Mouse (Mus musculus): Measurements from ENCODE around the gene Mypop. TPM values are rescaled to one million over a fixed set of nuclear protein-coding genes. Genes with fewer than 3 reads are reported as not detected.
A peak's percentile ranks its signal among the peaks of the same experiment; 100 is the strongest.

Gene Mypop
- polyA plus RNA-seq, 1 experiment from 2014 or later, result 7.0 TPM

- H3K9ac ChIP-seq, result peak overlapping the region; percentile 60
- H3K4me1 ChIP-seq, result peaks cover 22% of the 10 kb centered on the region
- no peaks in the 10 kb centered on the region for H3K9me3 ChIP-seq
- 4% methylated on average over 31 of the region's 31 CpGs for WGBS
- no peak for ATAC-seq (ENCODE audit: low FRiP score, low read depth)
- H3K4me2 ChIP-seq (replicated peaks), result peak overlapping the region; percentile 79
- H3K4me3 ChIP-seq, result peak overlapping the region; percentile 50
- H3K27me3 ChIP-seq (replicated peaks), result peaks cover 23% of the 10 kb centered on the region
- H3K36me3 ChIP-seq, result 0 out of 2 replicates have a peak, but pooled peaks cover 1% of the 10 kb centered on the region
- no peak overlapping the region for H3K27ac ChIP-seq
Observed at GRCm38 (mm10) chr7:18992294-18992675, 1.2 kb downstream of the Mypop start.

GRCm38 (mm10) chr7:18993036-18993435 lies 2.0 kb downstream of the Mypop start:
- peaks cover 23% of the 10 kb centered on the region for H3K27me3 ChIP-seq (replicated peaks)

GRCm38 (mm10) chr7:18998835-18999234 lies 7.8 kb downstream of the Mypop start:
- Histone ChIP-seq H3K4me3 (no peak overlapping the region), H3K27ac (no peak overlapping the region), H3K27me3 (replicated peaks) (no peaks in the 10 kb centered on the region), H3K4me2 (replicated peaks) (no peak overlapping the region), H3K4me1 (peaks cover 16% of the 10 kb centered on the region), H3K9me3 (no peaks in the 10 kb centered on the region), H3K9ac (no peak overlapping the region), H3K36me3 (peaks cover 4% of the 10 kb centered on the region; the same call in 1 of the 2 replicates)
- 40% methylated on average over 9 of the region's 9 CpGs for WGBS
- no peak for ATAC-seq (ENCODE audit: low FRiP score, low read depth)

More at GRCm38 (mm10) chr7:18993036-18993435, 2.0 kb downstream of the Mypop start:
- Histone ChIP-seq H3K36me3 (peaks cover 4% of the 10 kb centered on the region; the same call in 1 of the 2 replicates), H3K9me3 (no peaks in the 10 kb centered on the region), H3K9ac (no peak overlapping the region), H3K4me1 (peaks cover 22% of the 10 kb centered on the region), H3K27ac (no peak overlapping the region), H3K4me2 (replicated peaks) (peak overlapping the region; percentile 79), H3K4me3 (peak overlapping the region; percentile 50; the same call in 1 of the 2 replicates)
- WGBS, result 89% methylated on average over 5 of the region's 5 CpGs
- ATAC-seq (ENCODE audit: low FRiP score, low read depth), result no peak

- peaks cover 9% of the 10 kb centered on the region for H3K36me3 ChIP-seq
Observed at GRCm38 (mm10) chr7:19000421-19000820, 9.4 kb downstream of the Mypop start.

GRCm38 (mm10) chr7:19001066-19001806 lies 10.2 kb downstream of the Mypop start:
- peaks cover 16% of the 10 kb centered on the region for H3K36me3 ChIP-seq
- 32% methylated on average over 18 of the region's 18 CpGs for WGBS
- no peak for ATAC-seq (ENCODE audit: low FRiP score, low read depth)
- peak overlapping the region; percentile 61 for H3K9ac ChIP-seq
- H3K27ac ChIP-seq, result no peak overlapping the region
- no peaks in the 10 kb centered on the region for H3K9me3 ChIP-seq
- no peaks in the 10 kb centered on the region for H3K27me3 ChIP-seq (replicated peaks)
- H3K4me2 ChIP-seq (replicated peaks), result peak overlapping the region; percentile 62
- peaks cover 35% of the 10 kb centered on the region for H3K4me1 ChIP-seq
- peak overlapping the region; percentile 36 for H3K4me3 ChIP-seq

More at GRCm38 (mm10) chr7:19000421-19000820, 9.4 kb downstream of the Mypop start:
- H3K27ac ChIP-seq, result no peak overlapping the region
- peaks cover 27% of the 10 kb centered on the region for H3K4me1 ChIP-seq
- no peaks in the 10 kb centered on the region for H3K9me3 ChIP-seq
- peak overlapping the region; percentile 36 for H3K4me3 ChIP-seq
- no peak for ATAC-seq (ENCODE audit: low FRiP score, low read depth)
- peak overlapping the region; percentile 61 for H3K9ac ChIP-seq
- H3K4me2 ChIP-seq (replicated peaks), result peak overlapping the region; percentile 62
- no peaks in the 10 kb centered on the region for H3K27me3 ChIP-seq (replicated peaks)
- 40% methylated on average over 10 of the region's 10 CpGs for WGBS

GRCm38 (mm10) chr7:19001807-19002085 lies 10.7 kb downstream of the Mypop start:
- Histone ChIP-seq H3K9ac (no peak overlapping the region), H3K27me3 (replicated peaks) (no peaks in the 10 kb centered on the region), H3K4me3 (no peak overlapping the region), H3K4me2 (replicated peaks) (no peak overlapping the region), H3K27ac (no peak overlapping the region), H3K9me3 (no peaks in the 10 kb centered on the region), H3K36me3 (peaks cover 17% of the 10 kb centered on the region), H3K4me1 (peaks cover 38% of the 10 kb centered on the region)
- ATAC-seq (ENCODE audit: low FRiP score, low read depth), result no peak
- 36% methylated on average over 3 of the region's 3 CpGs for WGBS

- H3K27me3 ChIP-seq (replicated peaks), result no peaks in the 10 kb centered on the region
- H3K4me1 ChIP-seq, result peaks cover 42% of the 10 kb centered on the region
- no peak for ATAC-seq (ENCODE audit: low FRiP score, low read depth)
- no peak overlapping the region for H3K27ac ChIP-seq
- H3K36me3 ChIP-seq, result peaks cover 21% of the 10 kb centered on the region
- H3K9ac ChIP-seq, result no peak overlapping the region; the same call in 1 of the 2 replicates
- H3K9me3 ChIP-seq, result no peaks in the 10 kb centered on the region
- 46% methylated on average over 4 of the region's 4 CpGs for WGBS
- H3K4me3 ChIP-seq, result no peak overlapping the region
- peak overlapping the region; percentile 65 for H3K4me2 ChIP-seq (replicated peaks)
Observed at GRCm38 (mm10) chr7:19002115-19002514, 11.1 kb downstream of the Mypop start.

- peaks cover 25% of the 10 kb centered on the region for H3K36me3 ChIP-seq
- H3K4me1 ChIP-seq, result peaks cover 46% of the 10 kb centered on the region
- no peaks in the 10 kb centered on the region for H3K9me3 ChIP-seq
- peak overlapping the region; percentile 43 for H3K9ac ChIP-seq
- 1% methylated on average over 17 of the region's 17 CpGs for WGBS
- peak overlapping the region; percentile 65 for H3K4me2 ChIP-seq (replicated peaks)
- H3K4me3 ChIP-seq, result peak overlapping the region; percentile 32
- ATAC-seq (ENCODE audit: low FRiP score, low read depth), result peak; percentile 45
- H3K27ac ChIP-seq, result no peak overlapping the region
- no peaks in the 10 kb centered on the region for H3K27me3 ChIP-seq (replicated peaks)
Observed at GRCm38 (mm10) chr7:19002848-19003498, 11.9 kb downstream of the Mypop start.

GRCm38 (mm10) chr7:19003902-19004630 lies 13.0 kb downstream of the Mypop start, which contains the start of gene Irf2bp1:
Gene Irf2bp1, plus strand, starts transcription at chr7:19004044.
- ATAC-seq (ENCODE audit: low FRiP score, low read depth), result peak; percentile 34
- no peaks in the 10 kb centered on the region for H3K27me3 ChIP-seq (replicated peaks)
- WGBS, result under 1% methylated on average over 89 of the region's 90 CpGs
- H3K9ac ChIP-seq, result peak within 1 kb of the TSS; percentile 94
- H3K27ac ChIP-seq, result peak within 1 kb of the TSS; percentile 89
- peaks cover 25% of the 10 kb centered on the region for H3K36me3 ChIP-seq
- peak within 1 kb of the TSS; percentile 92 for H3K4me3 ChIP-seq
- H3K4me2 ChIP-seq (replicated peaks), result peak within 1 kb of the TSS; percentile 100
- H3K4me1 ChIP-seq, result peaks cover 46% of the 10 kb centered on the region
- no peaks in the 10 kb centered on the region for H3K9me3 ChIP-seq

- no peaks in the 10 kb centered on the region for H3K27me3 ChIP-seq (replicated peaks)
- peaks cover 46% of the 10 kb centered on the region for H3K4me1 ChIP-seq
- peak overlapping the region; percentile 92 for H3K4me3 ChIP-seq
- peak overlapping the region; percentile 94 for H3K9ac ChIP-seq
- ATAC-seq (ENCODE audit: low FRiP score, low read depth), result peak; percentile 8
- WGBS, result 5% methylated on average over 34 of the region's 34 CpGs
- H3K27ac ChIP-seq, result no peak overlapping the region
- H3K4me2 ChIP-seq (replicated peaks), result peak overlapping the region; percentile 100
- H3K36me3 ChIP-seq, result peaks cover 25% of the 10 kb centered on the region
- no peaks in the 10 kb centered on the region for H3K9me3 ChIP-seq
Observed at GRCm38 (mm10) chr7:19004631-19005079, 13.6 kb downstream of the Mypop start.

GRCm38 (mm10) chr7:19005417-19006121 lies 14.5 kb downstream of the Mypop start:
- peak overlapping the region; percentile 94; the same call in 1 of the 2 replicates for H3K9ac ChIP-seq
- H3K4me1 ChIP-seq, result peaks cover 39% of the 10 kb centered on the region

More at GRCm38 (mm10) chr7:19005417-19006121, 14.5 kb downstream of the Mypop start:
- WGBS, result 83% methylated on average over 34 of the region's 34 CpGs
- H3K27me3 ChIP-seq (replicated peaks), result no peaks in the 10 kb centered on the region
- H3K36me3 ChIP-seq, result peaks cover 25% of the 10 kb centered on the region
- peak overlapping the region; percentile 100 for H3K4me2 ChIP-seq (replicated peaks)
- ATAC-seq (ENCODE audit: low FRiP score, low read depth), result no peak
- H3K27ac ChIP-seq, result no peak overlapping the region
- H3K9me3 ChIP-seq, result no peaks in the 10 kb centered on the region
- peak overlapping the region; percentile 92; the same call in 1 of the 2 replicates for H3K4me3 ChIP-seq
